Mouse (Mus musculus) C2C12 (cell line): ENCODE results near the gene Cyp1b1. TPM values are rescaled to one million over a fixed set of nuclear protein-coding genes. Genes with fewer than 3 reads are reported as not detected.

ENCODE experiments used
- H3K27me3 ChIP-seq: one replicate; pipeline ENCODE4 v1.6.1; 2011; ENCODE audit not compliant: control insufficient read depth, insufficient read depth, insufficient read length
- H3K36me3 ChIP-seq: one replicate; pipeline ENCODE4 v1.6.1; 2011; ENCODE audit not compliant: control insufficient read depth, insufficient read depth
- H3K4me3 ChIP-seq: one replicate; pipeline ENCODE4 v1.5.1; 2011; ENCODE audit warnings: mild to moderate bottlenecking, control low read depth; ENCODE audit not compliant: poor library complexity, insufficient read depth, severe bottlenecking
- H3K79me2 ChIP-seq: one replicate; pipeline ENCODE4 v1.6.1; 2011; ENCODE audit not compliant: control insufficient read depth, insufficient read depth
- H3K79me3 ChIP-seq: one replicate; pipeline ENCODE4 v1.6.1; 2011; ENCODE audit warnings: low read depth, control low read depth
- H3ac ChIP-seq: one replicate; pipeline ENCODE3; 2011; ENCODE audit warnings: low read depth; ENCODE audit not compliant: control insufficient read depth, insufficient read length
- CEBPB ChIP-seq: IDR thresholded peaks from one replicate; pipeline ENCODE4 v1.6.1; 2011; ENCODE audit warnings: low read depth, mild to moderate bottlenecking, control low read depth, moderate library complexity
- CTCF ChIP-seq: IDR thresholded peaks from one replicate; pipeline ENCODE4 v1.5.1; 2011; ENCODE audit not compliant: control insufficient read depth, insufficient read depth, insufficient read length
- FOSL1 ChIP-seq: IDR thresholded peaks from one replicate; pipeline ENCODE4 v1.8.0; 2011; ENCODE audit warnings: mild to moderate bottlenecking, low read length; ENCODE audit not compliant: poor library complexity, insufficient read depth, severe bottlenecking
- MAX ChIP-seq: IDR thresholded peaks from one replicate; pipeline ENCODE4 v1.6.1; 2011; ENCODE audit warnings: mild to moderate bottlenecking, control low read depth
- MYOD1 ChIP-seq: IDR thresholded peaks from one replicate; pipeline ENCODE4 v1.6.1; 2011; ENCODE audit warnings: low read depth; ENCODE audit not compliant: control insufficient read depth, insufficient read length
- MYOG ChIP-seq: IDR thresholded peaks from one replicate; pipeline ENCODE4 v1.6.1; 2011; ENCODE audit not compliant: control insufficient read depth, insufficient read length; ENCODE audit errors: extremely low read depth
- USF1 ChIP-seq: IDR thresholded peaks from one replicate; pipeline ENCODE4 v1.6.1; 2011; ENCODE audit warnings: low read depth, mild to moderate bottlenecking, control low read depth, moderate library complexity
- polyA plus RNA-seq: library from polyadenylated mRNA; unstranded; fragments of >200 nt; fragmentation: generic; extraction: Trizol; gene quantifications from one replicate; pipeline ENCODE4 v1.2.1, GENCODE M21; 2012; ENCODE audit warnings: missing spikeins

Gene Cyp1b1
- polyA plus RNA-seq, 1 experiment: 8.8 TPM

DNA sequence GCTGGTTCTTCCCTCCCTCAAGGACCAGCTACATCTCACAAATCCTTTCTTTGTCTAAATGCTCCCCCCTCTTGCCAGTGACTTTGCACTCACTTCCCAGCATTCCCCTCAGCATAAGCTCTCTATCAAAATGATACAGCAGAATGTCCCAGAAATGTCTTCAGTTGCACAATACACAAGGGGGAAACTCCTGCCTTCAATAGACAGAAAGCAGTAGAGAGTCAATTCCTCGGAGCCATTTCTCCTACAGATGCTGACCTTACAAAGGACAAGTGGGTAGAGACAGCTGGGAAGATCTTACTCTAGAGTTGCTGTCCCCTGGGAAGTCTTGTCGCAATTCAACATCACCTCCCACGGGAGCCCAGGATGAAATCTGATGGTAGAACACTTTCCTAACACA lies 22.7 kb upstream of the Cyp1b1 start:
- Histone ChIP-seq H3K27me3 (no peaks in the 10 kb centered on the region), H3ac (no peak overlapping the region), H3K36me3 (no peaks in the 10 kb centered on the region), H3K79me2 (no peaks in the 10 kb centered on the region), H3K79me3 (no peaks in the 10 kb centered on the region), H3K4me3 (no peak overlapping the region)
- no peak for TF ChIP-seq MYOD1
- TF ChIP-seq CTCF: no peak
- no peak for TF ChIP-seq USF1
- TF ChIP-seq CEBPB: peak; percentile 35

DNA sequence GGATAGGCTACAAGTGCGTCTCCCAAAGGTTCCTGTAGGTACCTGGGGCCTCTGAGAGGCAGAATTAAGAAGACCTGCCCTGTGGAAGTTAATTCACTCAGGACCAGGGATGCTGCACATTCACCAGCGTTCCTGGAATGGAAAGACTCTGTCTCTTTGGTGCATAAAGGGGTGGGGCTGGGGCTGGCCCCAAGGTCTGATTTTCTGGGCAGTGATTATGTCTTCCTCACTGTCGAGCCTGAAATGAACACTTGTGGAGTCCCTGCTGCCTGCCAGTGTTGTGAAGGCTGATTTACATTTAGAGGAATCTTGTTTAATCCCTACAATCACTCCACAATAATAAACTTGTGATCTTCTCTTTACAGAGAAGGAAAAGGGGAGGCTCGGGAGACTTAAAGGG lies 18.2 kb upstream of the Cyp1b1 start:
- Histone ChIP-seq H3K36me3 (no peaks in the 10 kb centered on the region), H3K79me2 (no peaks in the 10 kb centered on the region), H3K79me3 (no peaks in the 10 kb centered on the region), H3ac (no peak overlapping the region), H3K4me3 (no peak overlapping the region), H3K27me3 (no peaks in the 10 kb centered on the region)
- no peak for TF ChIP-seq CEBPB

DNA sequence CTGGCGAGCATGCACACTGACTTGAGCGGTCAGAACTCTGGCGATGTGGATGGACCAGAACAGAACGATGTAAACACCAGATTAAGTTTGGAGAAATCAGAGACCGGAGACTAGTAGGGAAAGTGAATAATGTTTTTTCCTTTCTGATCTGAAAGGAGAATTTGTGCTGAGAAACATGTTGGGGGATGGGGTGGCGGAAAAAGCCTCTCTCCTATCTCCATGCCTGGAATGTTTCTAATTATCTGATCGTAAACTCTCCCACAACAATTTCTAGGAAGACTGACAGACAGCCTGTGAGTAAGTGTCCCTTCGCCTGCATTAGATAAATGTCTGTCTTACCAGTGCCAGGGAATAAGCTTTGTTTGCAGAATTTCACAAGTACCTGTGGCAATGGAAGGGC lies 16.1 kb upstream of the Cyp1b1 start:
- H3ac ChIP-seq: no peak overlapping the region
- H3K27me3 ChIP-seq: no peaks in the 10 kb centered on the region
- no peaks in the 10 kb centered on the region for H3K79me3 ChIP-seq
- H3K4me3 ChIP-seq: no peak overlapping the region
- no peaks in the 10 kb centered on the region for H3K36me3 ChIP-seq
- no peaks in the 10 kb centered on the region for H3K79me2 ChIP-seq
- TF ChIP-seq CTCF: no peak
- TF ChIP-seq FOSL1: no peak

DNA sequence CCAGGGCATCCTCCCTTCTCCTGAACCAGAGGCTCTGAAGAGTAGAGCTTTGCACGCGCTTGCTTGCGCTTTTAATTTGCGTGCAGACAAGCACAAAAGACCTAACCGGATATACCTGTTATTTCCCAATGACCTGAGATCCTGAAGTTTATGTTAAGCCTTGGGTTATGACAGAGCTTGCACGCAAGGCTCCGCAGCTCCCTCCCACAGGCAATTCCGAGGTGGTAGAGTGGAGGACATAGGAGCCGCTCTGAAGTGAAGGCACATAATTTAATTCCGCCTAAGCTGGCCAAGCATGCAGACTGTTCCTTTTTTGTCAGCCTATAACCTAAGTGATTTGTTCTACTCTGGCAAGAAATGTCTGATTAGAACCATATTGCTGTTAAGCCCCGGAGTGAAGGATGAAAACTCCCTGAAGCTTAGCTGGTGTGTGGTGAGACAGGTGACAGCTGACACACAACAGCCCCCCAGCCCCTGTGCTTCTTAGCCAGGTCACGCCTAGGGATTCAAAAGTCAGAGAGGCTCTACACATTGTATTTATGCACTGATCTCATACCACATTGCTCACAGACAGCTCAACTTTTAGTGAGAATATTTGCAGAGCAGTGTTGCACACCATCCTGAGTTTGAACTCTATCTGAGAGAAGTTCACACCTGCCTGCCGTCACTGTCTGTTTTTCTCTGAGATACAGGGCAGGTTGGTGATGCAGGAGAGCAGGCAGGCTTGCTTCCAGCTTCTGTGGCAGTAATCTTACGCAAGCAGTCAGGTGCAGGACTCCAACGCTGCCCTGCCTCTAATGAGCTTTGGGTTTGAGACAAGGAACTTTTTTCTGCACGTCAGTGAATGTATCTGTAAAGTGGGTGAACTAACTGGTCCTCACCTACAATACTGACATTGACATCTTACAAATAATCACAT lies 14.0 kb upstream of the Cyp1b1 start:
- Histone ChIP-seq H3K4me3 (no peak overlapping the region), H3K27me3 (no peaks in the 10 kb centered on the region)
- TF ChIP-seq MYOD1 (no peak), CEBPB (no peak), CTCF (no peak), MYOG (no peak), USF1 (no peak), FOSL1 (no peak), MAX (no peak)

DNA sequence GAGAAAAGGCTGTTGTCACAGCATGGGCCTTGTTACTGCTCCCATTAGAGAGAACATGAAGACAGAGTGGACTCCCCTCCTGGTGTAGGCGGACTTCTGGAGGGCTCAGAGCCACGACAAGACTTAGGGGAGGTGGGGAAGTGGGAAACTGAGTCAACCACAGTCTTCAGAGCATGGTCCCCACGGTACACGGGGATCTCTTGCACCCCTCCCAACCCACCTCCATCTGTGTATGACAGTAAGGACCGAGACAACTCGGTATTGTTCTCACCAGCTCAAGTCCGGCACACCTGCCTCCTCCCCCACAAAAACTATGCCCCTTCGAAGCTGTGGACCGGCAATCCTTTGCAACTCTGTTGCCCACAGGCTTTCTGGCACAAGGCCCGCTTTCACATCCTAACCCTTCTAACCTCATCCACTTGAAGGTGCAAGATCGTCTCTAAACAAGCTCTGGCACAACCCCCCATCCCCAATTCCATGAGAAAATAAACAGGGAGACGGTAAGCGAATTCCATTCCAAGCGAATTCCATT lies 13.3 kb upstream of the Cyp1b1 start:
- H3K27me3 ChIP-seq: no peaks in the 10 kb centered on the region
- H3K36me3 ChIP-seq: no peaks in the 10 kb centered on the region
- no peaks in the 10 kb centered on the region for H3K79me2 ChIP-seq
- no peak for TF ChIP-seq FOSL1
- TF ChIP-seq CEBPB: no peak
- no peak for TF ChIP-seq MAX
- no peak for TF ChIP-seq MYOD1
- TF ChIP-seq MYOG: no peak
- TF ChIP-seq USF1: no peak
- H3K79me3 ChIP-seq: no peaks in the 10 kb centered on the region
- H3K4me3 ChIP-seq: no peak overlapping the region
- H3ac ChIP-seq: no peak overlapping the region

More for the DNA sequence above, 14.0 kb upstream of the Cyp1b1 start:
- no peaks in the 10 kb centered on the region for H3K79me2 ChIP-seq
- no peak overlapping the region for H3ac ChIP-seq
- no peaks in the 10 kb centered on the region for H3K36me3 ChIP-seq
- H3K79me3 ChIP-seq: no peaks in the 10 kb centered on the region

DNA sequence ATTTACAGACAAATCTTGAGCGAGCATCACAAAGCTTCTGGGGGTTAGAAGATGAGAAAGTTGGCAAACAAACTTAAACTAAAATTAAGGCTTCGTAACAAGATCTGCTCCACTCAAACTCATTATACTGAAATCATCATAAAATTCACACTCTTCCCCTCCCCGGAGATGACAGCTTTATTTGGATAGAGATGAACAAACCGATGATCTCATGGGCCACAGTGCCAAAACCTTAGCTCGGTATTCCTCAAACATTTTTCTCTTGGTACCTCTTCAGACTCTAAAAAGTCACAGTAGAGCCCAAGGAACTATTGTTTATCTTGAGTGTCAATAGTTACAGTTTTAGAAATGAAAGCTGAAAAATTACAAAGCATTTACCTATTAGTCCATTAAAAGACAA lies 11.8 kb upstream of the Cyp1b1 start:
- Histone ChIP-seq H3ac (no peak overlapping the region), H3K79me2 (no peaks in the 10 kb centered on the region), H3K36me3 (no peaks in the 10 kb centered on the region), H3K27me3 (no peaks in the 10 kb centered on the region), H3K79me3 (no peaks in the 10 kb centered on the region), H3K4me3 (no peak overlapping the region)
- TF ChIP-seq FOSL1 (no peak), MYOG (no peak)
